Mouse (Mus musculus): ENCODE data around the gene Slc9a7. TPM values are rescaled to one million over a fixed set of nuclear protein-coding genes. Genes with fewer than 3 reads are reported as not detected.

Slc9a7 gene
- total and polyA plus RNA-seq, 2 experiments from 2014 or later, result 13.7 to 76.8 TPM

DNA sequence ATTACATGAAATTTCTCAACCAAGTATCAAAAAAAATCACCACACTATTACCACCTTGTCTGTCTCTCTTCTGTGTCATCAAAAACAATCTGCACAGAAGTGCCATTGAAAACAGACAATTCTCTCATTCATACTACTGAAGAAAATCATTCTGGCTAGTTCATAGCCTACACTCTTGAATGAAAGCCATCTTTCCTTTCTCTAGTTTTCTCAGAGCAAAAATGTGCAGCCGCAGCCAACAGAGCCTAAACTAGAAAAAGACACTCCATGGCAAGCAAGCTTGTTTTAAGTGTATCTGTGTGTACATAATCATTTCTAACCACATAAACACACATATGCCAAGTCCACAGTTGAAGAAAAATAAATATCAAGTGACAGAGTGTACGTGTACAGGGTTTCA, 27.2 kb downstream of the Slc9a7 start:
- Histone ChIP-seq H3K27ac (no peak overlapping the region), H3K4me3 (ENCODE audit: low read length) (no peak overlapping the region), H3K9ac (replicated peaks; ENCODE audit: low read length) (no peak overlapping the region), H3K36me3 (ENCODE audit: insufficient read depth, low read length) (no peaks in the 10 kb centered on the region), H3K4me1 (ENCODE audit: insufficient read depth, low read length) (no peaks in the 10 kb centered on the region), H3K4me2 (ENCODE audit: low read depth, low read length) (no peak overlapping the region), H3K9me3 (ENCODE audit: low read length) (no peaks in the 10 kb centered on the region), H3K27me3 (ENCODE audit: insufficient read depth, low read length) (no peaks in the 10 kb centered on the region)
- ATAC-seq, result no peak
- no peak for TF ChIP-seq CTCF (IDR thresholded peaks at IDR 0.05; ENCODE audit: low read depth)
- WGBS, result 70% methylated on average over 2 of the region's 2 CpGs
- DNase-seq (ENCODE audit: low spot score), result no peak

DNA sequence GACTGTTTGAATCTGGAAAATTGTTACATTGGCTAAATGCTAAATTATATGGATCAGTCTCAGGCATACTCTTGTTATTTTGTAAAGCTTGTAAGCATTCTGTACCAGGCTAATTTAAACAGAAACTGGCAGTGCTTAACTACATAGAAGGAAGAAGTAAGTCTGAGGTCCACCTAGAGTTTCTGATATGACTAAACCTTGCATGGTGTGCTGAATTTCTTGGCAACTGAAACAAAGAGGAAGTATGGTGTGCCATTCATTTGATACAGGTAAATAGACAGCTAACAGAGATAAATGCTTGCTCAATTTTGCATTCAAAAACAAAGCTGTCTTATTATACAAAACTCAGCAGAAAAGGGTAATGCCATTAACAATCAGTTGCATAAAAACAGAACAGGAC, 63.5 kb downstream of the Slc9a7 start:
- H3K27ac ChIP-seq, result no peak overlapping the region
- H3K4me3 ChIP-seq (ENCODE audit: low read length), result no peak overlapping the region
- no peak overlapping the region for H3K9ac ChIP-seq (replicated peaks; ENCODE audit: low read length)
- H3K4me1 ChIP-seq (ENCODE audit: insufficient read depth, low read length), result no peaks in the 10 kb centered on the region
- H3K9me3 ChIP-seq (ENCODE audit: low read length), result no peaks in the 10 kb centered on the region
- DNase-seq (ENCODE audit: low spot score), result no peak
- H3K4me2 ChIP-seq (ENCODE audit: low read depth, low read length), result no peak overlapping the region
- H3K36me3 ChIP-seq (ENCODE audit: insufficient read depth, low read length), result no peaks in the 10 kb centered on the region
- no peaks in the 10 kb centered on the region for H3K27me3 ChIP-seq (ENCODE audit: insufficient read depth, low read length)
- no peak for TF ChIP-seq CTCF (IDR thresholded peaks at IDR 0.05; ENCODE audit: low read depth)
- no peak for ATAC-seq

DNA sequence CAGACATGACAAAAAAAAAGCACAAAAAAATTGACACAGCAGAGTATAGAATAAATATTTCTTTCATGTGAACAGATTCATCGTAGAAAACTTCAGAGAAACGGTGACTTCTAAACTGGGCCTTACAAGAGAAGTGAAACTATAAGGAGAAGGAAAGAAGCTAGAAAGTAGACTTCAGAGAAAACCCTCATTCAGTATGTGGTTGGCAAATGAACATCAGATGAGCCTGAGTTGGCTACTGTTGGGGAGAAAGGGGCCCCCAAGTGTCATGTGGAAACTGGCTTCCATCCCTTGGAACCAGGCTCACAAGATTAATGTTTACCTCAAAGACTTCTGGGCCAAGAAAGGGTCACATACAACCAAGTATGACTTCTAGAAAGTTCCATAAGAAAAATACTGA, 70.1 kb downstream of the Slc9a7 start:
- no peak for ATAC-seq
- Histone ChIP-seq H3K36me3 (ENCODE audit: insufficient read depth, low read length) (no peaks in the 10 kb centered on the region), H3K27me3 (ENCODE audit: insufficient read depth, low read length) (no peaks in the 10 kb centered on the region), H3K27ac (no peak overlapping the region), H3K4me3 (ENCODE audit: low read length) (no peak overlapping the region), H3K9ac (replicated peaks; ENCODE audit: low read length) (no peak overlapping the region), H3K4me1 (ENCODE audit: insufficient read depth, low read length) (no peaks in the 10 kb centered on the region), H3K4me2 (ENCODE audit: low read depth, low read length) (no peak overlapping the region), H3K9me3 (ENCODE audit: low read length) (no peaks in the 10 kb centered on the region)
- 90% methylated on average over 2 of the region's 2 CpGs for WGBS
- no peak for TF ChIP-seq CTCF (IDR thresholded peaks at IDR 0.05; ENCODE audit: low read depth)
- no peak for DNase-seq (ENCODE audit: low spot score)

DNA sequence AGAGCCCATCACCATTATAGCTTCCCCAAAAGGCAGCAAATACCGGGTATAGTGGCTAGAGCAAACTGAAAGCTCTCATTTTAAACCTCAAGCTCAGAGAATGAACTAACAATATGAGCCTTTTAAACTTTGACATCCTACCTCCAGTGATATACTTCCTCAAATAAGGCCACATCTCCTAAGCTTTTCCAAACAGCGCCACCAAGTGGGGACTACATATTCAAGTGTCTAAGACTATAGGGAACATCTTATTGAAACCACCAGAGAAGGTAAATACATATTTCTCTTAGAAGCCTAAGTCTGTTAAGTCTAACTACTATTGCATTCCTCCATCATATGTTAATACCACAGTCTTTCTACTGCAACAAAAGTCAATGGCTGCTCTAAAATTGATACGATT, 106.0 kb downstream of the Slc9a7 start:
- Histone ChIP-seq H3K4me2 (ENCODE audit: low read depth, low read length) (no peak overlapping the region), H3K27me3 (ENCODE audit: insufficient read depth, low read length) (no peaks in the 10 kb centered on the region), H3K4me1 (ENCODE audit: insufficient read depth, low read length) (no peaks in the 10 kb centered on the region), H3K4me3 (ENCODE audit: low read length) (no peak overlapping the region), H3K9ac (replicated peaks; ENCODE audit: low read length) (no peak overlapping the region), H3K36me3 (ENCODE audit: insufficient read depth, low read length) (no peaks in the 10 kb centered on the region), H3K27ac (no peak overlapping the region), H3K9me3 (ENCODE audit: low read length) (no peaks in the 10 kb centered on the region)
- WGBS, result 78% methylated on average over 3 of the region's 3 CpGs
- DNase-seq (ENCODE audit: low spot score), result no peak
- ATAC-seq, result no peak
- TF ChIP-seq CTCF (IDR thresholded peaks at IDR 0.05; ENCODE audit: low read depth), result no peak

DNA sequence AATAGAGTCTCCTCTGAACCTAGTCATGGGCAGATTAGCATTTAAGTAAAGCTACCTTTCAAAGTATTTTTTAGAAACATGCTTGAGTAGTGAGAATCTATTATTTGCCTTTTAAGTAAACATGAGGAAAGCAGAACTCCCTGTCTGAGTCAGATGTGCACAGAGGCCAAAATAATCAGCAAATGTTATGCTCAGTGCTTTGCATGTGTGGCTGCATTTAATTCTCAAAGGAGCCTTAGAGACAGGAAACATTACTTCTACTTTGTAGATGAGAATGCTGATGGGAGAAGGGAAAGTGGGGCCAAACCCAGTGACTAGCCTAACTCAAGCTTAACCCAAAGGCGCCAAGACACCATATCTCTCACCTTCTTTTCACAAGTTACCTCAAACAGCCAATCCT, 114.8 kb downstream of the Slc9a7 start:
- H3K4me1 ChIP-seq (ENCODE audit: insufficient read depth, low read length), result no peaks in the 10 kb centered on the region
- no peak overlapping the region for H3K4me2 ChIP-seq (ENCODE audit: low read depth, low read length)
- no peaks in the 10 kb centered on the region for H3K9me3 ChIP-seq (ENCODE audit: low read length)
- no peak overlapping the region for H3K27ac ChIP-seq
- no peaks in the 10 kb centered on the region for H3K36me3 ChIP-seq (ENCODE audit: insufficient read depth, low read length)
- no peak for TF ChIP-seq CTCF (IDR thresholded peaks at IDR 0.05; ENCODE audit: low read depth)
- no peak for ATAC-seq
- no peak for DNase-seq (ENCODE audit: low spot score)
- no peak overlapping the region for H3K4me3 ChIP-seq (ENCODE audit: low read length)
- 68% methylated on average over 1 of the region's 1 CpGs for WGBS
- H3K27me3 ChIP-seq (ENCODE audit: insufficient read depth, low read length), result no peaks in the 10 kb centered on the region
- no peak overlapping the region for H3K9ac ChIP-seq (replicated peaks; ENCODE audit: low read length)

DNA sequence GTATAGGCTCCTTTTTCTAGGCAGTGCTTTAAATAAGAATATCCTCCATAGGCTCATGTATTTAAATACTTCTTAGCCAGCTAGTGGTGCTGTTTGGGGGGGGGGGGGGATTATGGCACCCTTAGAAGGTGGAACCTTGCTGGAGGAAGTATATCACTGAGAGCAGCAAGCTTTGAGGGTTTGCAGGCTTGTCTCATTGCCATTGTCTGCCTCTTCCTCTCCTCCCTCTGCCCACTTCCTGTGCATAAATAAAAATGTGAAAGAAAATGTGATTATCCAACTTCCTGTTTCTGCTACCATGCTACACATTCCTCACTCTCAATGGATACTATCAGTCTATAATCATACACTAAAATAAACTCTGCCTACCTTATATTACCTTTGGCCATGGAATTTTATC, 123.2 kb downstream of the Slc9a7 start:
- Histone ChIP-seq H3K9me3 (ENCODE audit: low read length) (no peaks in the 10 kb centered on the region), H3K9ac (replicated peaks; ENCODE audit: low read length) (no peak overlapping the region), H3K27me3 (ENCODE audit: insufficient read depth, low read length) (no peaks in the 10 kb centered on the region), H3K4me2 (ENCODE audit: low read depth, low read length) (no peak overlapping the region), H3K4me3 (ENCODE audit: low read length) (no peak overlapping the region), H3K4me1 (ENCODE audit: insufficient read depth, low read length) (no peaks in the 10 kb centered on the region), H3K27ac (no peak overlapping the region), H3K36me3 (ENCODE audit: insufficient read depth, low read length) (no peaks in the 10 kb centered on the region)
- DNase-seq (ENCODE audit: low spot score) (no peak), ATAC-seq (no peak)
- no peak for TF ChIP-seq CTCF (IDR thresholded peaks at IDR 0.05; ENCODE audit: low read depth)

DNA sequence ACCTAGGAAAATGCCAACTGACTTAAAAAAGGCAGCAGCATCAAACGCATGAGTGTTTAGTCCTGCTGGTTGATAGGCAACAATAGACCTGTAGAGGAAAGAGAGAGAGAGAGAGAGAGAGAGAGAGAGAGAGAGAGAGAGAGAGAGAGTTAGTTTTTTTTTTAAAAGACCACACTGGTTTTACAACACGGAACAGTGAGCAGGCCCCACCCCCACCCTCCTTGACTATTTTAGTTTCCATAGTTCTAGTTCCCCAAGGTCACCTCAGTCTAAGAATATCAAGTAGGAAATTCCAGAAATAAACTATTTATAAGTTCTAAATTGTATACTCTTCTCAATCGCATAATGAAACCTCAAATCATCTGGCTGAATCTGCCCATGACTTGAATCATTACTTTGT, 126.6 kb downstream of the Slc9a7 start:
- no peak overlapping the region for H3K9ac ChIP-seq (replicated peaks; ENCODE audit: low read length)
- no peak overlapping the region for H3K27ac ChIP-seq
- H3K4me3 ChIP-seq (ENCODE audit: low read length), result no peak overlapping the region
- ATAC-seq, result no peak
- WGBS, result 70% methylated on average over 3 of the region's 3 CpGs
- no peak for TF ChIP-seq CTCF (IDR thresholded peaks at IDR 0.05; ENCODE audit: low read depth)
- no peak overlapping the region for H3K4me2 ChIP-seq (ENCODE audit: low read depth, low read length)
- no peak for DNase-seq (ENCODE audit: low spot score)
- no peaks in the 10 kb centered on the region for H3K4me1 ChIP-seq (ENCODE audit: insufficient read depth, low read length)
- H3K36me3 ChIP-seq (ENCODE audit: insufficient read depth, low read length), result no peaks in the 10 kb centered on the region
- H3K9me3 ChIP-seq (ENCODE audit: low read length), result no peaks in the 10 kb centered on the region
- no peaks in the 10 kb centered on the region for H3K27me3 ChIP-seq (ENCODE audit: insufficient read depth, low read length)

Measured in hindbrain, postnatal 0 days (tissue).